Mouse (Mus musculus): ENCODE measurements around the gene Pex19.
A peak's percentile ranks its signal among the peaks of the same experiment; 100 is the strongest.

Gene Pex19

GRCm38 (mm10) chr1:172122671-172123070 is 3.9 kb upstream of the Pex19 start:
- Histone ChIP-seq H3K27me3 (ENCODE audit: control insufficient read depth, insufficient read depth, low read length, poor library complexity, severe bottlenecking) (no peaks in the 10 kb centered on the region), H3K36me3 (ENCODE audit: control insufficient read depth, insufficient read depth, low read length, poor library complexity, severe bottlenecking) (peaks cover 6% of the 10 kb centered on the region)
- no peak for DNase-seq (ENCODE audit: low read depth, low spot score)

- Histone ChIP-seq H3K27me3 (ENCODE audit: control insufficient read depth, insufficient read depth, low read length, poor library complexity, severe bottlenecking) (no peaks in the 10 kb centered on the region), H3K36me3 (ENCODE audit: control insufficient read depth, insufficient read depth, low read length, poor library complexity, severe bottlenecking) (peaks cover 2% of the 10 kb centered on the region)
- no peak for DNase-seq (ENCODE audit: low read depth, low spot score)
These were observed 2.0 kb upstream of the Pex19 start for GRCm38 (mm10) chr1:172124572-172124971.

- H3K36me3 ChIP-seq (ENCODE audit: control insufficient read depth, insufficient read depth, low read length, poor library complexity, severe bottlenecking), result 0 out of 2 replicates have a peak, but pooled peaks cover 2% of the 10 kb centered on the region
- no peak for DNase-seq (ENCODE audit: low read depth, low spot score)
- H3K27me3 ChIP-seq (ENCODE audit: control insufficient read depth, insufficient read depth, low read length, poor library complexity, severe bottlenecking), result no peaks in the 10 kb centered on the region
These were observed 932 bp downstream of the Pex19 start for GRCm38 (mm10) chr1:172127487-172127886.

GRCm38 (mm10) chr1:172128563-172128962 is 2.0 kb downstream of the Pex19 start:
- H3K36me3 ChIP-seq (ENCODE audit: control insufficient read depth, insufficient read depth, low read length, poor library complexity, severe bottlenecking), result peaks cover 8% of the 10 kb centered on the region
- no peaks in the 10 kb centered on the region for H3K27me3 ChIP-seq (ENCODE audit: control insufficient read depth, insufficient read depth, low read length, poor library complexity, severe bottlenecking)
- no peak for DNase-seq (ENCODE audit: low read depth, low spot score)

- Histone ChIP-seq H3K36me3 (ENCODE audit: control insufficient read depth, insufficient read depth, low read length, poor library complexity, severe bottlenecking) (peaks cover 8% of the 10 kb centered on the region), H3K27me3 (ENCODE audit: control insufficient read depth, insufficient read depth, low read length, poor library complexity, severe bottlenecking) (no peaks in the 10 kb centered on the region)
- no peak for DNase-seq (ENCODE audit: low read depth, low spot score)
These were observed 2.6 kb downstream of the Pex19 start for GRCm38 (mm10) chr1:172129108-172129507.

GRCm38 (mm10) chr1:172129780-172130179 is 3.2 kb downstream of the Pex19 start:
- peaks cover 10% of the 10 kb centered on the region for H3K36me3 ChIP-seq (ENCODE audit: control insufficient read depth, insufficient read depth, low read length, poor library complexity, severe bottlenecking)
- DNase-seq (ENCODE audit: low read depth, low spot score), result no peak

GRCm38 (mm10) chr1:172132319-172132718 is 5.8 kb downstream of the Pex19 start:
- Histone ChIP-seq H3K36me3 (ENCODE audit: control insufficient read depth, insufficient read depth, low read length, poor library complexity, severe bottlenecking) (peaks cover 10% of the 10 kb centered on the region), H3K27me3 (ENCODE audit: control insufficient read depth, insufficient read depth, low read length, poor library complexity, severe bottlenecking) (no peaks in the 10 kb centered on the region)
- DNase-seq (ENCODE audit: low read depth, low spot score), result no peak

More at GRCm38 (mm10) chr1:172129780-172130179, 3.2 kb downstream of the Pex19 start:
- H3K27me3 ChIP-seq (ENCODE audit: control insufficient read depth, insufficient read depth, low read length, poor library complexity, severe bottlenecking), result no peaks in the 10 kb centered on the region

GRCm38 (mm10) chr1:172133535-172133934 is 7.0 kb downstream of the Pex19 start:
- Histone ChIP-seq H3K27me3 (ENCODE audit: control insufficient read depth, insufficient read depth, low read length, poor library complexity, severe bottlenecking) (no peaks in the 10 kb centered on the region), H3K36me3 (ENCODE audit: control insufficient read depth, insufficient read depth, low read length, poor library complexity, severe bottlenecking) (peaks cover 10% of the 10 kb centered on the region)
- no peak for DNase-seq (ENCODE audit: low read depth, low spot score)

- DNase-seq (ENCODE audit: low read depth, low spot score), result no peak
- Histone ChIP-seq H3K36me3 (ENCODE audit: control insufficient read depth, insufficient read depth, low read length, poor library complexity, severe bottlenecking) (peaks cover 10% of the 10 kb centered on the region), H3K27me3 (ENCODE audit: control insufficient read depth, insufficient read depth, low read length, poor library complexity, severe bottlenecking) (no peaks in the 10 kb centered on the region)
These were observed 7.5 kb downstream of the Pex19 start for GRCm38 (mm10) chr1:172134072-172134471.

- no peaks in the 10 kb centered on the region for H3K27me3 ChIP-seq (ENCODE audit: control insufficient read depth, insufficient read depth, low read length, poor library complexity, severe bottlenecking)
- no peak for DNase-seq (ENCODE audit: low read depth, low spot score)
- no peaks in the 10 kb centered on the region for H3K36me3 ChIP-seq (ENCODE audit: control insufficient read depth, insufficient read depth, low read length, poor library complexity, severe bottlenecking)
These were observed 13.6 kb downstream of the Pex19 start for GRCm38 (mm10) chr1:172140160-172140559.

- no peaks in the 10 kb centered on the region for H3K27me3 ChIP-seq (ENCODE audit: control insufficient read depth, insufficient read depth, low read length, poor library complexity, severe bottlenecking)
- no peak for DNase-seq (ENCODE audit: low read depth, low spot score)
- no peaks in the 10 kb centered on the region for H3K36me3 ChIP-seq (ENCODE audit: control insufficient read depth, insufficient read depth, low read length, poor library complexity, severe bottlenecking)
These were observed 14.3 kb downstream of the Pex19 start for GRCm38 (mm10) chr1:172140825-172141224.

- no peak for DNase-seq (ENCODE audit: low read depth, low spot score)
- Histone ChIP-seq H3K27me3 (ENCODE audit: control insufficient read depth, insufficient read depth, low read length, poor library complexity, severe bottlenecking) (no peaks in the 10 kb centered on the region), H3K36me3 (ENCODE audit: control insufficient read depth, insufficient read depth, low read length, poor library complexity, severe bottlenecking) (no peaks in the 10 kb centered on the region)
These were observed 15.0 kb downstream of the Pex19 start for GRCm38 (mm10) chr1:172141529-172141928.

GRCm38 (mm10) chr1:172143570-172143969 is 17.0 kb downstream of the Pex19 start:
- peak; percentile 85 for DNase-seq (ENCODE audit: low read depth, low spot score)
- no peaks in the 10 kb centered on the region for H3K36me3 ChIP-seq (ENCODE audit: control insufficient read depth, insufficient read depth, low read length, poor library complexity, severe bottlenecking)
- no peaks in the 10 kb centered on the region for H3K27me3 ChIP-seq (ENCODE audit: control insufficient read depth, insufficient read depth, low read length, poor library complexity, severe bottlenecking)

- H3K27me3 ChIP-seq (ENCODE audit: control insufficient read depth, insufficient read depth, low read length, poor library complexity, severe bottlenecking), result no peaks in the 10 kb centered on the region
- H3K36me3 ChIP-seq (ENCODE audit: control insufficient read depth, insufficient read depth, low read length, poor library complexity, severe bottlenecking), result peaks cover 3% of the 10 kb centered on the region; the same call in 1 of the 2 replicates
- peak; percentile 98 for DNase-seq (ENCODE audit: low read depth, low spot score)
These were observed 21.3 kb downstream of the Pex19 start, which contains the start of gene Dcaf8 for GRCm38 (mm10) chr1:172147835-172148278. Dcaf8 (plus strand) TSS chr1:172148084.

GRCm38 (mm10) chr1:172148279-172148954 is 21.9 kb downstream of the Pex19 start:
- no peaks in the 10 kb centered on the region for H3K27me3 ChIP-seq (ENCODE audit: control insufficient read depth, insufficient read depth, low read length, poor library complexity, severe bottlenecking)
- peak; percentile 48 for DNase-seq (ENCODE audit: low read depth, low spot score)
- peaks cover 8% of the 10 kb centered on the region; the same call in 1 of the 2 replicates for H3K36me3 ChIP-seq (ENCODE audit: control insufficient read depth, insufficient read depth, low read length, poor library complexity, severe bottlenecking)

Measured in splenic B cell, adult 2 months (primary cell).